Mouse (Mus musculus): Measurements from ENCODE around the gene Birc6. TPM values are rescaled to one million over a fixed set of nuclear protein-coding genes. Genes with fewer than 3 reads are reported as not detected.

Birc6 gene
- polyA plus RNA-seq, 1 experiment, result 49.8 TPM

- no peak for TF ChIP-seq CTCF (IDR thresholded peaks at IDR 0.05; ENCODE audit: insufficient read depth, low read depth, low read length)
- Histone ChIP-seq H3K4me3 (ENCODE audit: insufficient read depth, low read depth, low read length) (no peak overlapping the region), H3K27ac (ENCODE audit: insufficient read depth, low read depth, low read length) (no peak overlapping the region), H3K4me1 (ENCODE audit: control insufficient read depth, insufficient read depth, low read length) (no peaks in the 10 kb centered on the region)
- WGBS, result 60% methylated on average over 1 of the region's 1 CpGs
Measured at GRCm38 (mm10) chr17:74537526-74537925, 9.4 kb downstream of the Birc6 start.

- no peak overlapping the region for H3K27ac ChIP-seq (ENCODE audit: insufficient read depth, low read depth, low read length)
- no peaks in the 10 kb centered on the region; the same call in 1 of the 2 replicates for H3K4me1 ChIP-seq (ENCODE audit: control insufficient read depth, insufficient read depth, low read length)
- TF ChIP-seq CTCF (IDR thresholded peaks at IDR 0.05; ENCODE audit: insufficient read depth, low read depth, low read length) (no peak), POLR2A (IDR thresholded peaks at IDR 0.05; ENCODE audit: insufficient read depth, low read depth, low read length) (no peak)
- H3K4me3 ChIP-seq (ENCODE audit: insufficient read depth, low read depth, low read length), result no peak overlapping the region
- WGBS, result 43% methylated on average over 2 of the region's 2 CpGs
Measured at GRCm38 (mm10) chr17:74543615-74544014, 15.5 kb downstream of the Birc6 start.

GRCm38 (mm10) chr17:74554118-74554517 is 26.0 kb downstream of the Birc6 start:
- H3K4me1 ChIP-seq (ENCODE audit: control insufficient read depth, insufficient read depth, low read length), result no peaks in the 10 kb centered on the region
- no peak for TF ChIP-seq POLR2A (IDR thresholded peaks at IDR 0.05; ENCODE audit: insufficient read depth, low read depth, low read length)
- TF ChIP-seq CTCF (IDR thresholded peaks at IDR 0.05; ENCODE audit: insufficient read depth, low read depth, low read length), result no peak
- 84% methylated on average over 5 of the region's 5 CpGs for WGBS
- no peak overlapping the region for H3K4me3 ChIP-seq (ENCODE audit: insufficient read depth, low read depth, low read length)
- no peak overlapping the region for H3K27ac ChIP-seq (ENCODE audit: insufficient read depth, low read depth, low read length)

GRCm38 (mm10) chr17:74559891-74560290 is 31.8 kb downstream of the Birc6 start:
- no peaks in the 10 kb centered on the region for H3K4me1 ChIP-seq (ENCODE audit: control insufficient read depth, insufficient read depth, low read length)
- no peak overlapping the region for H3K4me3 ChIP-seq (ENCODE audit: insufficient read depth, low read depth, low read length)
- TF ChIP-seq POLR2A (IDR thresholded peaks at IDR 0.05; ENCODE audit: insufficient read depth, low read depth, low read length), result no peak
- TF ChIP-seq CTCF (IDR thresholded peaks at IDR 0.05; ENCODE audit: insufficient read depth, low read depth, low read length), result no peak
- 88% methylated on average over 11 of the region's 11 CpGs for WGBS
- H3K27ac ChIP-seq (ENCODE audit: insufficient read depth, low read depth, low read length), result no peak overlapping the region

- Histone ChIP-seq H3K4me1 (ENCODE audit: control insufficient read depth, insufficient read depth, low read length) (no peaks in the 10 kb centered on the region), H3K4me3 (ENCODE audit: insufficient read depth, low read depth, low read length) (no peak overlapping the region), H3K27ac (ENCODE audit: insufficient read depth, low read depth, low read length) (no peak overlapping the region)
- TF ChIP-seq CTCF (IDR thresholded peaks at IDR 0.05; ENCODE audit: insufficient read depth, low read depth, low read length) (no peak), POLR2A (IDR thresholded peaks at IDR 0.05; ENCODE audit: insufficient read depth, low read depth, low read length) (no peak)
Measured at GRCm38 (mm10) chr17:74564151-74564550, 36.1 kb downstream of the Birc6 start.

- WGBS, result 80% methylated on average over 1 of the region's 1 CpGs
- no peak overlapping the region for H3K4me3 ChIP-seq (ENCODE audit: insufficient read depth, low read depth, low read length)
- TF ChIP-seq POLR2A (IDR thresholded peaks at IDR 0.05; ENCODE audit: insufficient read depth, low read depth, low read length) (no peak), CTCF (IDR thresholded peaks at IDR 0.05; ENCODE audit: insufficient read depth, low read depth, low read length) (no peak)
Measured at GRCm38 (mm10) chr17:74569219-74569618, 41.1 kb downstream of the Birc6 start.

GRCm38 (mm10) chr17:74570585-74570984 is 42.5 kb downstream of the Birc6 start:
- 58% methylated on average over 1 of the region's 1 CpGs for WGBS
- peaks cover 10% of the 10 kb centered on the region; the same call in 1 of the 2 replicates for H3K4me1 ChIP-seq (ENCODE audit: control insufficient read depth, insufficient read depth, low read length)
- TF ChIP-seq CTCF (IDR thresholded peaks at IDR 0.05; ENCODE audit: insufficient read depth, low read depth, low read length) (no peak), POLR2A (IDR thresholded peaks at IDR 0.05; ENCODE audit: insufficient read depth, low read depth, low read length) (no peak)
- no peak overlapping the region for H3K4me3 ChIP-seq (ENCODE audit: insufficient read depth, low read depth, low read length)
- H3K27ac ChIP-seq (ENCODE audit: insufficient read depth, low read depth, low read length), result no peak overlapping the region

More at GRCm38 (mm10) chr17:74569219-74569618, 41.1 kb downstream of the Birc6 start:
- Histone ChIP-seq H3K27ac (ENCODE audit: insufficient read depth, low read depth, low read length) (no peak overlapping the region), H3K4me1 (ENCODE audit: control insufficient read depth, insufficient read depth, low read length) (peaks cover 10% of the 10 kb centered on the region; the same call in 1 of the 2 replicates)

GRCm38 (mm10) chr17:74577173-74577572 is 49.1 kb downstream of the Birc6 start:
- no peak for TF ChIP-seq CTCF (IDR thresholded peaks at IDR 0.05; ENCODE audit: insufficient read depth, low read depth, low read length)
- TF ChIP-seq POLR2A (IDR thresholded peaks at IDR 0.05; ENCODE audit: insufficient read depth, low read depth, low read length), result no peak
- WGBS, result 50% methylated on average over 5 of the region's 5 CpGs
- H3K27ac ChIP-seq (ENCODE audit: insufficient read depth, low read depth, low read length), result no peak overlapping the region

GRCm38 (mm10) chr17:74579586-74579985 is 51.5 kb downstream of the Birc6 start:
- H3K4me1 ChIP-seq (ENCODE audit: control insufficient read depth, insufficient read depth, low read length), result no peaks in the 10 kb centered on the region
- TF ChIP-seq POLR2A (IDR thresholded peaks at IDR 0.05; ENCODE audit: insufficient read depth, low read depth, low read length), result no peak
- TF ChIP-seq CTCF (IDR thresholded peaks at IDR 0.05; ENCODE audit: insufficient read depth, low read depth, low read length), result no peak
- 93% methylated on average over 7 of the region's 7 CpGs for WGBS
- no peak overlapping the region for H3K27ac ChIP-seq (ENCODE audit: insufficient read depth, low read depth, low read length)
- no peak overlapping the region for H3K4me3 ChIP-seq (ENCODE audit: insufficient read depth, low read depth, low read length)

More at GRCm38 (mm10) chr17:74577173-74577572, 49.1 kb downstream of the Birc6 start:
- Histone ChIP-seq H3K4me1 (ENCODE audit: control insufficient read depth, insufficient read depth, low read length) (no peaks in the 10 kb centered on the region), H3K4me3 (ENCODE audit: insufficient read depth, low read depth, low read length) (no peak overlapping the region)

- no peak overlapping the region for H3K4me3 ChIP-seq (ENCODE audit: insufficient read depth, low read depth, low read length)
- WGBS, result 82% methylated on average over 1 of the region's 1 CpGs
- no peaks in the 10 kb centered on the region for H3K4me1 ChIP-seq (ENCODE audit: control insufficient read depth, insufficient read depth, low read length)
- TF ChIP-seq CTCF (IDR thresholded peaks at IDR 0.05; ENCODE audit: insufficient read depth, low read depth, low read length), result no peak
- TF ChIP-seq POLR2A (IDR thresholded peaks at IDR 0.05; ENCODE audit: insufficient read depth, low read depth, low read length), result no peak
- no peak overlapping the region for H3K27ac ChIP-seq (ENCODE audit: insufficient read depth, low read depth, low read length)
Measured at GRCm38 (mm10) chr17:74580738-74581137, 52.6 kb downstream of the Birc6 start.
